Mouse (Mus musculus) forebrain, embryonic 15.5 days (tissue): Measurements from ENCODE around the gene Iffo2. TPM values are rescaled to one million over a fixed set of nuclear protein-coding genes. Genes with fewer than 3 reads are reported as not detected.

Source experiments
- ATAC-seq: fragments of 200-750 bp; cut with Nextera tagmentation; replicated peaks from 2 replicates; pipeline ENCODE4 v1.8.0; 2017; ENCODE audit warnings: mild to moderate bottlenecking, moderate TSS enrichment, moderate library complexity
- H3K27ac ChIP-seq: fragments of 300-500 bp; sonication (generic); replicated peaks from 2 replicates; pipeline ENCODE4 v1.5.1; 2015; ENCODE audit warnings: mild to moderate bottlenecking, inconsistent platforms
- H3K27me3 ChIP-seq: fragments of 300-500 bp; sonication (generic); 2 replicates; pipeline ENCODE4 v1.6.1; 2015; ENCODE audit warnings: inconsistent platforms
- H3K36me3 ChIP-seq: fragments of 300-500 bp; sonication (generic); 2 replicates; pipeline ENCODE4 v1.6.1; 2015; ENCODE audit warnings: mild to moderate bottlenecking, inconsistent platforms
- H3K4me1 ChIP-seq: fragments of 300-500 bp; sonication (generic); 2 replicates; pipeline ENCODE4 v1.6.1; 2015; ENCODE audit warnings: inconsistent platforms
- H3K4me2 ChIP-seq: fragments of 300-500 bp; sonication (generic); replicated peaks from 2 replicates; pipeline ENCODE4 v1.6.1; 2015; ENCODE audit warnings: mild to moderate bottlenecking, inconsistent platforms
- H3K4me3 ChIP-seq: fragments of 300-500 bp; sonication (generic); 2 replicates; pipeline ENCODE4 v1.5.1; 2015; ENCODE audit warnings: mild to moderate bottlenecking, inconsistent platforms
- H3K9ac ChIP-seq: fragments of 300-500 bp; sonication (generic); replicated peaks from 2 replicates; pipeline ENCODE4 v1.6.1; 2015; ENCODE audit warnings: mild to moderate bottlenecking, inconsistent platforms
- H3K9me3 ChIP-seq: fragments of 300-500 bp; sonication (generic); 2 replicates; pipeline ENCODE4 v1.6.1; 2016; ENCODE audit warnings: inconsistent platforms
- WGBS: fragments of 180-500 bp; shearing (Covaris S2); methylation state at CpG from one replicate; pipeline ENCODE4 v1.1.7; 2015; ENCODE audit warnings: mixed read lengths; 5-methylcytosine and 5-hydroxymethylcytosine counted together
- polyA plus RNA-seq: library from polyadenylated mRNA; unstranded; fragments of >200 nt; fragmentation: Nextera tagmentation; extraction: Ambion mirVana; gene quantifications from 2 replicates; pipeline ENCODE4 v1.2.1, GENCODE M21; 2015

Gene Iffo2
- polyA plus RNA-seq, 1 experiment from 2014 or later = 5.7 TPM

- Histone ChIP-seq H3K9me3 (no peaks in the 10 kb centered on the region), H3K9ac (no peak overlapping the region), H3K4me2 (no peak overlapping the region), H3K4me1 (peaks cover 20% of the 10 kb centered on the region), H3K36me3 (no peaks in the 10 kb centered on the region), H3K27ac (no peak overlapping the region), H3K27me3 (no peaks in the 10 kb centered on the region), H3K4me3 (no peak overlapping the region)
- no peak for ATAC-seq
- 90% methylated on average over 7 of the region's 7 CpGs for WGBS
Observed at GRCm38 (mm10) chr4:139585713-139586112, 55.4 kb downstream of the Iffo2 start.

DNA sequence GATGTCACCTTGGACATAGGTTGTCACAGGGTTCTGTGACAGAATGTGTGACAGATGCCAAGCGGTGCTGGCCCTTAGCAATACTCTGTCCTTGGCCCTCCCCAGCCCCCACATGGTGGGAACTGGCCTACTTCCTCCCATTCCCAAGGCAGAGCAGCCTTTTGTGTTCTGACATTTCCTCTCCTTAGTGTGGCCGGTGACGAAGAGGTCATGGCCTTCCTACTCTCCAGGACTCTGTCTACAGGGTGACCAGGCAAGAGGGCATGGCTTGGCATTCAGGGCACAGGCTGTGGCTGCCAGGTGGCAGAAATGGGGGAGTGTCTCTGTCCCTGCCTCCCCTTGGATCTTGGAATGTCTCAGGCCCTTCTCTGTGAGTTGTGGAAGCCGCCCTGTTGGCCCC, 57.0 kb downstream of the Iffo2 start:
- Histone ChIP-seq H3K9ac (no peak overlapping the region), H3K4me3 (no peak overlapping the region), H3K27ac (no peak overlapping the region), H3K9me3 (no peaks in the 10 kb centered on the region), H3K4me1 (peaks cover 9% of the 10 kb centered on the region), H3K36me3 (no peaks in the 10 kb centered on the region), H3K4me2 (no peak overlapping the region), H3K27me3 (no peaks in the 10 kb centered on the region)
- ATAC-seq = no peak
- 90% methylated on average over 4 of the region's 4 CpGs for WGBS

GRCm38 (mm10) chr4:139587773-139588172, 57.4 kb downstream of the Iffo2 start:
- Histone ChIP-seq H3K9ac (no peak overlapping the region), H3K27me3 (no peaks in the 10 kb centered on the region), H3K36me3 (no peaks in the 10 kb centered on the region), H3K4me2 (no peak overlapping the region), H3K4me3 (no peak overlapping the region), H3K9me3 (no peaks in the 10 kb centered on the region), H3K4me1 (peaks cover 9% of the 10 kb centered on the region), H3K27ac (no peak overlapping the region)
- 78% methylated on average over 4 of the region's 4 CpGs for WGBS
- no peak for ATAC-seq

DNA sequence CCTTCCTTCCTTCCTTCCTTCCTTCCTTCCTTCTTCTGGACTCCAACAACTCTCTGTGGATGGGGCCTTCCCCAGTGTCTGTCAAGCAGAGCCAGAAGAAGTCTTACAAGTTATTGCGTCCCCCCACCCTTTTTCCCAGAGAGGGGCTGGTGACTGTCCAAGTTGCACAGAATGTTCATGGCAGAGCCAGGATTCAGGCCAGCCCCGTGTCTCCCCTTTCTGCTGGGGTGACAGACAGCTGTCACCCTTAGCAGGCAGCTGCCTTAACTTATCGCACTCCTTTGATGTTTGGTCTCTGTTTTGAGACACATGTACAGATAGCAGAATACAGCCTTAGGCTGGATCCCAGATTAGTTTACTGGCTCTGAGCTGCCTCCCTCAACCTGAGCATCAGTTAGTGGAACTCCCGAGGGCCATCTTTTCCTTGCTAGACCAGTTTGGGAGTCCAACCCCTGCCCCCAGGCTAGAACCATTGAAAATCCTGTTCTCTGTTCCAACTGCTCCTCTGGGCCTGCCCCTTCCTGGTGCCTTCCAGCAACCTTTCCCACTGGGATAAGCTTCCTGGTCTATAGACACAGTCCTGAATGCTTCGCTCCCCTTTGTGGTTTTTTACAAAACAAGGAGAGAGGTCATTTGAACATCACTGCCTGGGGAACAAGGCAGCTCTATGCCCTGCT, 59.1 kb downstream of the Iffo2 start:
- Histone ChIP-seq H3K4me2 (no peak overlapping the region), H3K4me3 (no peak overlapping the region), H3K9ac (no peak overlapping the region), H3K27ac (no peak overlapping the region), H3K36me3 (no peaks in the 10 kb centered on the region), H3K9me3 (no peaks in the 10 kb centered on the region), H3K4me1 (peaks cover 9% of the 10 kb centered on the region), H3K27me3 (no peaks in the 10 kb centered on the region)
- no peak for ATAC-seq
- WGBS = 59% methylated on average over 5 of the region's 5 CpGs

DNA sequence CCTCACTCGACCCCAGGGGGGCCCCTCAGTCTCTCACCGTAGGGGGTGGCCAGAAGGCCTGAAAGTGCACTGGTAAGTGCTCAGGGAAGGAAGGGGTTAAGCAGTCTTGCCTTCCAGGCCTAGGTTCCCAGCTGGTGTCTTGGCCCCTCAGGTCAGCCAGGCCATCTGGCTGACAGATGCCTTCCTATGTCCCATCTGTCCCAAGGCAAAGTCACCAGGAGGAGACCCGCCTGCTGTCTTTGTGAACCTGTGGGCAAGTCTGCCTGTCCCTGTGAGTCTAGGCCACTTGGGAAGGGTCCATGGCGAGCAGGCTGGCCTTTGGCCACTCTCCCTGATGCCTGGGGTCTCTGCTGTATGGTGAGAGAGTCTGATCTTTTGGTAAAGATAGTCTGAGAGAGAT, 60.1 kb downstream of the Iffo2 start:
- Histone ChIP-seq H3K4me1 (peaks cover 9% of the 10 kb centered on the region), H3K27ac (no peak overlapping the region), H3K36me3 (no peaks in the 10 kb centered on the region), H3K9ac (no peak overlapping the region), H3K4me3 (no peak overlapping the region), H3K27me3 (no peaks in the 10 kb centered on the region), H3K9me3 (no peaks in the 10 kb centered on the region), H3K4me2 (no peak overlapping the region)
- ATAC-seq = no peak
- WGBS = 42% methylated on average over 4 of the region's 4 CpGs

GRCm38 (mm10) chr4:139592895-139593294, 62.5 kb downstream of the Iffo2 start:
- WGBS = 78% methylated on average over 7 of the region's 7 CpGs

DNA sequence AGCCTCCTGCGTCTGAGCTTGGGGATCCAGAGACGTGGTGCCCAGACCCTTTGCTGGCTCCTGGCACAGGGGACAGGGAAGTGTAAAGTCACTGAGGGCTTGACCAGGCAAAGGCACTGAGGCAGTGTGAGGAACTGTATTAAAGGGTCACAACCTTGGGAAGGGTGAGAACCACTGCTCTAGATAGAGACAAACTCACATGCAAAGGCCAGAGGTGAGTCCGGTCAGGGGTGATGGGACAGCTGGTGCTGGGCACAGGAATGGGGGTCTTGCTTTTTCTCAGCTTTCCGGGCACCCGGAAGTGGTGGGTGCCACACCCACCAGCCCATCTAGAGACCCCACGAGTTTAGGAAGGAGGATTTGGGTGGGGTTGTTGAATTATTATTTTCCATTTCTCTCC, 63.0 kb downstream of the Iffo2 start:
- 75% methylated on average over 6 of the region's 6 CpGs for WGBS

More at GRCm38 (mm10) chr4:139592895-139593294, 62.5 kb downstream of the Iffo2 start:
- H3K9ac ChIP-seq = no peak overlapping the region
- H3K27me3 ChIP-seq = no peaks in the 10 kb centered on the region
- H3K36me3 ChIP-seq = no peaks in the 10 kb centered on the region
- H3K4me3 ChIP-seq = no peak overlapping the region
- H3K27ac ChIP-seq = no peak overlapping the region
- H3K9me3 ChIP-seq = no peaks in the 10 kb centered on the region
- no peak overlapping the region for H3K4me2 ChIP-seq
- ATAC-seq = no peak
- H3K4me1 ChIP-seq = peaks cover 28% of the 10 kb centered on the region

GRCm38 (mm10) chr4:139594062-139594461, 63.7 kb downstream of the Iffo2 start:
- WGBS = 48% methylated on average over 3 of the region's 3 CpGs
- H3K4me1 ChIP-seq = peaks cover 39% of the 10 kb centered on the region
- no peak for ATAC-seq
- H3K4me3 ChIP-seq = no peak overlapping the region
- no peak overlapping the region for H3K9ac ChIP-seq
- H3K27ac ChIP-seq = no peak overlapping the region
- no peaks in the 10 kb centered on the region for H3K36me3 ChIP-seq
- no peaks in the 10 kb centered on the region for H3K9me3 ChIP-seq
- H3K27me3 ChIP-seq = no peaks in the 10 kb centered on the region
- H3K4me2 ChIP-seq = no peak overlapping the region

More for the DNA sequence above, 63.0 kb downstream of the Iffo2 start:
- Histone ChIP-seq H3K9ac (no peak overlapping the region), H3K4me1 (peaks cover 32% of the 10 kb centered on the region), H3K4me2 (no peak overlapping the region), H3K9me3 (no peaks in the 10 kb centered on the region), H3K27ac (no peak overlapping the region), H3K27me3 (no peaks in the 10 kb centered on the region), H3K4me3 (no peak overlapping the region), H3K36me3 (no peaks in the 10 kb centered on the region)
- ATAC-seq = no peak

DNA sequence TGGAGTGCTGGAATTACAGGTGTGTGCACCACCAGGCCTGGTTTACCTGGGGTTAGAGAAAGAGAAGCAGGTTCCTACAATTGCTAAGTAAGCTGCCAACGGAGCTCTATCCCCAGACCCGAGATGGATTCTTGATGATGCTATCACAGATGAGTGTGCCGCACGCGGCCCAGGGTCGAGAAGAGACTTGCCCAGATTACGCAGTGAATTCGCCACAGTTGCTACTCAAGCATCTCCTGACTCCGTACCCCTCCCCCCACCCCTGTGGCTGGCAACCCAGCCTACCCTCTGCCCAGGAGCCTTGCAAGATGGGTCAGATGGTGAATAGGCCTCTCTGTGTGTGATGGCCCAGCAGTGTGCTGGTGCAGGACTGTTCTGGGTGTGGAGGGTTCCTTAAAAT, 66.4 kb downstream of the Iffo2 start:
- H3K4me1 ChIP-seq = peaks cover 34% of the 10 kb centered on the region
- 22% methylated on average over 9 of the region's 9 CpGs for WGBS
- H3K27ac ChIP-seq = peak overlapping the region; percentile 2; the same call in 1 of the 2 replicates
- H3K36me3 ChIP-seq = no peaks in the 10 kb centered on the region
- no peak overlapping the region for H3K4me3 ChIP-seq
- no peak overlapping the region for H3K9ac ChIP-seq
- H3K4me2 ChIP-seq = no peak overlapping the region
- ATAC-seq = no peak
- no peaks in the 10 kb centered on the region for H3K9me3 ChIP-seq
- H3K27me3 ChIP-seq = no peaks in the 10 kb centered on the region

DNA sequence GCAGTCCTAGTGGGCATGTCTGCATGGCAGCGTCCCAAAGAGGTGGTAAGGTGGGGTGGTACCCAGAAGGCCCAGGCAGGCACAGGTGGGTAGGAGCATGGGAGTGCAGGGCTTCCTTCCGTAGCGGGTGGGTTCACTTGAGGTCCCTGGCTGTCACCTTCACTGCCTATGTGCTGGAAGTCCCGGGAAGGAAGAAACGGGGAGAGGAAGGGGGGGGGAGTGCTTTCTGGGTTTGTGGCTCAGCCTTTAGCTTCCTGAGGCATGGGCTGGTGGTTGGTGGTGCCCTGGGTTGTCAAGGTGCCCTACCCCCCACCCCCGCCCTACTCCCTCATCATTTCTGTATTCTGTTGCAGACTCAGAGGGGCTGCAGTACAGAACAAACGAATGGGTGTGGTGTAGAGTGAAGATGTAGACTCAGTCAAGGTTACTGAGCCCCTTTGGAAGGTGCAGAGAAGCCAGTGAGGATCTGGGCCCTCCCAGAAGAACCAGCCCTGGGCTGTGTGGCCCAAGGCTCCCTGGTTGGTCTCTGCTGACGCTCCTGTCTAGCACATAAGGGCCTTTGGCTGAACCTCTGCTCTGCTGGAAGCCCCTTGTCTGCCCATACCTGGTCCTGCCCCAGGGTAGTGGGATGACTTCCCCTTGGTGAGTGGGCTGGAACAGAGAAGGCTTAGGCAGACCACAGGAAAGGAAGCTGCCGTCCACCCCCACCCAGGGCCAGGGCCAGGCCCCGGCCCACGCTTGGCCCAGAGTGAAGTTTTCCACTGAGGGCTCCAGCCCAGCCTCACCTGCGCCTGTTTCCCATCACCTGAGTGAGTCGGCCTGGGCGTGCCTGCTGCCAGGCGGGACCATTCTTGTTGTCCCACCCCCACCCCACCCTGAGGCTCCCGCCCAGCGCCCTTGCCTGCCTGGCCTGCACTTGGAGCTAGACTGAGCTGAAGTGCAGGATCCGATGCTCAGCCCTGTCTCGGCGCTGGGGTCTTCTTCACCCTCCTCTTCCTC, 67.2 kb downstream of the Iffo2 start:
- Histone ChIP-seq H3K9ac (no peak overlapping the region), H3K27ac (peak overlapping the region; percentile 19; the same call in 1 of the 2 replicates), H3K4me1 (peaks cover 34% of the 10 kb centered on the region), H3K27me3 (no peaks in the 10 kb centered on the region), H3K4me3 (no peak overlapping the region), H3K4me2 (0 out of 2 replicates have a peak overlapping the region, but pooled peaks have one; percentile 25), H3K36me3 (no peaks in the 10 kb centered on the region), H3K9me3 (no peaks in the 10 kb centered on the region)
- no peak for ATAC-seq
- WGBS = 67% methylated on average over 20 of the region's 20 CpGs

DNA sequence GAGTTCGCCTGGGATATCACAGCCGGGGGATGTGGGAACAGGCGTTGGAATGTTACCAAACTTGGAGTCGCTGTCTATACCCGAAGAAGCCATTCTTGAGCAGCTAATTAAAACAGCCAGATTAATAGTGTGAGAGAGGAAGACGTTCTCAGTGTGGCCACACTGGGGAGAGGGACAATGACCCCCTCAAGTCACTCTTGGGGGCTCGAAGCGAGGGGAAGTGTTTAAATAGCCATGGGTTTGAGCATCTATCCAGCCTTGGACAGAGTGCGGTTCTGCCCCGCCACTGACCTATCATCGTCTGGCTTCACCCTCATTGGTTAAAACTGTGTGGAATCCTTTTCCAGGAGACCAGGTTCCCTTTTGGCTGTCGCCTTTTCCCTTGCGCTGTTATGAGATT, 68.0 kb downstream of the Iffo2 start:
- Histone ChIP-seq H3K27me3 (no peaks in the 10 kb centered on the region), H3K4me2 (peak overlapping the region; percentile 25; the same call in 1 of the 2 replicates), H3K9me3 (no peaks in the 10 kb centered on the region), H3K4me3 (no peak overlapping the region), H3K4me1 (peaks cover 34% of the 10 kb centered on the region), H3K27ac (peak overlapping the region; percentile 61), H3K9ac (no peak overlapping the region; the same call in 1 of the 2 replicates), H3K36me3 (no peaks in the 10 kb centered on the region)
- WGBS = 29% methylated on average over 13 of the region's 13 CpGs
- no peak for ATAC-seq

DNA sequence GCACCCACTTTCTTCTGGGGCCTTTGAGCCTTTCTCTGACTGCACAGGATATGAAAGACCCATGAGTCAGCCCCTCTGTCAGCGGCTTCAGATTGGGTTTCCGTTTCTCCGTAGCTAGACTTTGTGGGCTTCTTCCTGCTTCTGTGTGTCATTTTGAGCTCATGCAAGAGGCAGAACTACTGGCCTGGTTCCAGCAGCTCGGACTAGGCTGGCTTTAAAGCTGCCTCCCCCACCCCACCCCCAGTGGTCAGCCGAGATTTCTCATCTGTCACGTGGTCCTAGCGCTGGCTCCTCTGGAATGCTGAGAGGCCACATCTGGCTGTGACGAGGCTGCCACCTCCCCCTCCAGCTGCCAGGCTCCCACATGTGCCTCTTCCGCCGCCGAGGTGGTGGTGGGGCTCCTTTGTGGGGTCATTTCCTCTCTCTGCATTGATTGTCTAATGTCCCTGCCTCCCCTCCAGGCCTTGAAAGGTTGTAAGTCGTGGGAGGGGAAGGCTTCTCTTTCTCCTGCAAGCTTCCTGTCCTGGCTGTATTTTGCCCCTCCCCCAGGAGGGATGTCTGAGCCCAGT, 68.7 kb downstream of the Iffo2 start:
- Histone ChIP-seq H3K27ac (peak overlapping the region; percentile 61), H3K36me3 (no peaks in the 10 kb centered on the region), H3K9ac (peak overlapping the region; percentile 5), H3K4me3 (no peak overlapping the region), H3K9me3 (no peaks in the 10 kb centered on the region), H3K4me2 (peak overlapping the region; percentile 25), H3K4me1 (peaks cover 34% of the 10 kb centered on the region), H3K27me3 (no peaks in the 10 kb centered on the region)
- 0 out of 2 replicates have a peak, but pooled peaks have one; percentile 31 for ATAC-seq
- 5% methylated on average over 12 of the region's 12 CpGs for WGBS
